Comparison of ENCODE assay signal across 18 mouse cellular contexts in genomic region chr8:109707921-109708320, GRCm38 (mm10). TPM values are rescaled to one million over a fixed set of nuclear protein-coding genes. Genes with fewer than 3 reads are reported as not detected.
DNase-seq lines count a peak whose midpoint lies in the region; ATAC-seq and TF ChIP-seq lines count a peak whose summit lies in the region.
"Had no signal": no experiment of that assay in that cellular context is flagged by ENCODE, and none has a peak within 500 bp of the region (broad histone marks: within the 10 kb centered on the region; RNA-seq: fewer than 3 reads in every experiment).

No protein-coding gene starts in this region.

- H3K4me1 ChIP-seq in forebrain, embryonic 13.5 days = peaks cover 34% of the 10 kb centered on the region
- peaks cover 33% of the 10 kb centered on the region for H3K4me1 ChIP-seq in forebrain, embryonic 10.5 days
- peaks cover 17% of the 10 kb centered on the region for H3K4me1 ChIP-seq in forebrain, postnatal 0 days (ENCODE audit: insufficient read depth)
- peaks cover 21% of the 10 kb centered on the region for H3K4me1 ChIP-seq in thymus, adult 2 months (replicated peaks; ENCODE audit: control insufficient read depth, insufficient read depth, low read length)

- H3K9me3 ChIP-seq in forebrain, embryonic 13.5 days (replicated peaks) = no peaks in the 10 kb centered on the region
- H3K9me3 ChIP-seq in forebrain, embryonic 10.5 days = no peaks in the 10 kb centered on the region
- no peaks in the 10 kb centered on the region for H3K9me3 ChIP-seq in forebrain, postnatal 0 days (ENCODE audit: low read length)
- H3K9me3 ChIP-seq: embryonic facial prominence, embryonic 15.5 days; G1E; intestine, embryonic 15.5 days; lung, embryonic 15.5 days; megakaryocyte, embryonic 14.5 days had no signal

- TF ChIP-seq POLR2A in thymus, adult 2 months (IDR thresholded peaks at IDR 0.05; ENCODE audit: control insufficient read depth, extremely low read depth, insufficient read depth, low read length, poor library complexity) = no peak

- H3K36me3 ChIP-seq in forebrain, embryonic 13.5 days (ENCODE audit: poor library complexity, severe bottlenecking) = peaks cover 52% of the 10 kb centered on the region
- peaks cover 57% of the 10 kb centered on the region for H3K36me3 ChIP-seq in forebrain, embryonic 10.5 days (replicated peaks)
- H3K36me3 ChIP-seq in forebrain, postnatal 0 days (ENCODE audit: insufficient read depth) = peaks cover 51% of the 10 kb centered on the region
- H3K36me3 ChIP-seq in thymus, adult 2 months (ENCODE audit: control insufficient read depth, insufficient read depth, low read length) = no peaks in the 10 kb centered on the region

- no peak overlapping the region for H3K27ac ChIP-seq in forebrain, embryonic 13.5 days
- no peak overlapping the region for H3K27ac ChIP-seq in forebrain, embryonic 10.5 days
- H3K27ac ChIP-seq in forebrain, postnatal 0 days (ENCODE audit: low read depth, low read length) = no peak overlapping the region
- H3K27ac ChIP-seq in thymus, adult 2 months (ENCODE audit: control insufficient read depth, insufficient read depth, low read length) = no peak overlapping the region
- H3K27ac ChIP-seq: embryonic facial prominence, embryonic 15.5 days; intestine, embryonic 15.5 days; kidney, postnatal 0 days; lung, embryonic 15.5 days had no signal

- peak overlapping the region; percentile 94; the same call in 1 of the 2 replicates for H3K4me2 ChIP-seq in forebrain, embryonic 13.5 days
- peak overlapping the region; percentile 13; the same call in 1 of the 2 replicates for H3K4me2 ChIP-seq in forebrain, postnatal 0 days (ENCODE audit: low read depth)
- H3K4me2 ChIP-seq: embryonic facial prominence, embryonic 15.5 days; intestine, embryonic 15.5 days; liver, embryonic 11.5 days had no signal

- 0 out of 2 replicates have a peak, but pooled peaks cover 6% of the 10 kb centered on the region for H3K27me3 ChIP-seq in forebrain, embryonic 13.5 days
- peaks cover 22% of the 10 kb centered on the region for H3K27me3 ChIP-seq in forebrain, embryonic 10.5 days (ENCODE audit: poor library complexity, severe bottlenecking)
- no peaks in the 10 kb centered on the region for H3K27me3 ChIP-seq in forebrain, postnatal 0 days (ENCODE audit: insufficient read depth, low read length)
- no peaks in the 10 kb centered on the region for H3K27me3 ChIP-seq in thymus, adult 2 months (ENCODE audit: control insufficient read depth, insufficient read depth, low read length)
- H3K27me3 ChIP-seq: embryonic facial prominence, embryonic 15.5 days; intestine, embryonic 15.5 days had no signal

- DNase-seq in forebrain, embryonic 10.5 days (ENCODE audit: extremely low spot score, low spot score) = no peak
- DNase-seq in 416B (ENCODE audit: low read depth) (peak; percentile 28), liver (no peak)
- DNase-seq in forebrain, postnatal 0 days = no peak
- DNase-seq in thymus, adult 2 months = peak; percentile 57
- DNase-seq in testis, postnatal 14 days (ENCODE audit: low spot score) = no peak
- no peak for DNase-seq in ovary, postnatal 14 days (ENCODE audit: low spot score)
- DNase-seq: adrenal gland, postnatal 36 days; cerebellum, postnatal 36 days; spleen, adult 18-20 months had no signal

- no peak for ATAC-seq in forebrain, embryonic 13.5 days
- no peak for ATAC-seq in forebrain, postnatal 0 days
- ATAC-seq: intestine, embryonic 15.5 days had no signal

- WGBS in forebrain, embryonic 13.5 days = 98% methylated on average over 4 of the region's 4 CpGs
- WGBS in forebrain, embryonic 10.5 days = 95% methylated on average over 4 of the region's 4 CpGs
- 95% methylated on average over 4 of the region's 4 CpGs for WGBS in forebrain, postnatal 0 days
- 33% methylated on average over 4 of the region's 4 CpGs for WGBS in thymus, adult 2 months

- no peak for TF ChIP-seq CTCF in forebrain, postnatal 0 days (IDR thresholded peaks at IDR 0.05; ENCODE audit: low read depth)
- no peak for TF ChIP-seq CTCF in thymus, adult 2 months (IDR thresholded peaks at IDR 0.05; ENCODE audit: borderline replicate concordance, control insufficient read depth, extremely low read depth, insufficient read depth, low read length, poor library complexity)

- H3K9ac ChIP-seq in forebrain, embryonic 13.5 days = peak overlapping the region; percentile 99; the same call in 1 of the 2 replicates
- no peak overlapping the region for H3K9ac ChIP-seq in forebrain, postnatal 0 days
- H3K9ac ChIP-seq: embryonic facial prominence, embryonic 15.5 days; intestine, embryonic 15.5 days; lung, embryonic 15.5 days had no signal

- H3K4me3 ChIP-seq in forebrain, embryonic 13.5 days = no peak overlapping the region
- H3K4me3 ChIP-seq in forebrain, embryonic 10.5 days = no peak overlapping the region
- H3K4me3 ChIP-seq in forebrain, postnatal 0 days (ENCODE audit: low read depth, low read length) = no peak overlapping the region
- no peak overlapping the region for H3K4me3 ChIP-seq in thymus, adult 2 months (ENCODE audit: control insufficient read depth, insufficient read depth, low read length)
- H3K4me3 ChIP-seq: embryonic facial prominence, embryonic 15.5 days; intestine, embryonic 15.5 days; lung, embryonic 15.5 days; megakaryocyte, embryonic 14.5 days had no signal

RNA-seq across cellular contexts. Expression of gene Zfp821, which starts 2.6 kb away (rescaled TPM):
- polyA plus RNA-seq in forebrain, embryonic 13.5 days (2015; fragmentation: Nextera tagmentation; extraction: Ambion mirVana) = 71.3 and 73.1 TPM in 2 replicates
- 33.4 and 36.8 TPM in 2 replicates for polyA plus RNA-seq in forebrain, embryonic 10.5 days (2016; fragmentation: Nextera tagmentation; extraction: Ambion mirVana)
- 87.6 and 92.1 TPM in 2 replicates for total RNA-seq in forebrain, postnatal 0 days (2014; rRNA removed)
- polyA plus RNA-seq in forebrain, postnatal 0 days (2015; fragmentation: Nextera tagmentation; extraction: Ambion mirVana) = 57.8 and 67.0 TPM in 2 replicates
- 11.4 and 13.7 TPM in 2 replicates for polyA plus RNA-seq in thymus, adult 2 months (2012; rRNA removed)

RNA-seq across cellular contexts. Expression of gene Ist1, which starts 14.9 kb away (rescaled TPM):
- 165 and 177 TPM in 2 replicates for polyA plus RNA-seq in forebrain, embryonic 13.5 days (2015; fragmentation: Nextera tagmentation; extraction: Ambion mirVana)
- 145 and 150 TPM in 2 replicates for polyA plus RNA-seq in forebrain, embryonic 10.5 days (2016; fragmentation: Nextera tagmentation; extraction: Ambion mirVana)
- 126 and 139 TPM in 2 replicates for total RNA-seq in forebrain, postnatal 0 days (2014; rRNA removed)
- polyA plus RNA-seq in forebrain, postnatal 0 days (2015; fragmentation: Nextera tagmentation; extraction: Ambion mirVana) = 89.3 and 110 TPM in 2 replicates
- 60.3 and 67.8 TPM in 2 replicates for polyA plus RNA-seq in thymus, adult 2 months (2012; rRNA removed)

RNA-seq across cellular contexts. Expression of gene Atxn1l, which starts 29.6 kb away (rescaled TPM):
- polyA plus RNA-seq in forebrain, embryonic 13.5 days (2015; fragmentation: Nextera tagmentation; extraction: Ambion mirVana) = 4.0 and 4.6 TPM in 2 replicates
- 8.6 and 8.7 TPM in 2 replicates for polyA plus RNA-seq in forebrain, embryonic 10.5 days (2016; fragmentation: Nextera tagmentation; extraction: Ambion mirVana)
- total RNA-seq in forebrain, postnatal 0 days (2014; rRNA removed) = 9.9 and 20.4 TPM in 2 replicates
- 1.9 and 3.2 TPM in 2 replicates for polyA plus RNA-seq in forebrain, postnatal 0 days (2015; fragmentation: Nextera tagmentation; extraction: Ambion mirVana)
- polyA plus RNA-seq in thymus, adult 2 months (2012; rRNA removed) = 20.3 and 23.9 TPM in 2 replicates

Comparison
In these comparisons a context has a peak if more than half of its experiments do, and no peak if none do; other contexts are left out.
1. DNase-seq: peak in 416B (single experiment) and thymus, adult 2 months (single experiment); none in forebrain, embryonic 10.5 days (single experiment), forebrain, postnatal 0 days (single experiment), testis, postnatal 14 days (single experiment), liver (single experiment) and ovary, postnatal 14 days (single experiment).